Mouse (Mus musculus) MEL (cell line): Measurements from ENCODE around the gene Ovca2.

Experiments used
- CTCF ChIP-seq, 3 experiments: IDR thresholded peaks in 2 of 3; conservative IDR thresholded peaks in 1 of 3; 2 replicates each; pipeline ENCODE4 v1.5.1; 2011 to 2012; ENCODE audit warnings: low read length in 3 of 3, low read depth in 2 of 3, mild to moderate bottlenecking in 2 of 3, improper control_type of control experiment in 1 of 3, inconsistent platforms in 1 of 3, mixed read lengths in 1 of 3, moderate library complexity in 1 of 3; ENCODE audit not compliant: control insufficient read depth in 1 of 3, insufficient read depth in 1 of 3, poor library complexity in 1 of 3, severe bottlenecking in 1 of 3
- JUND ChIP-seq: IDR thresholded peaks from 2 replicates; pipeline ENCODE4 v1.6.1; 2011; ENCODE audit warnings: low read depth, mild to moderate bottlenecking, improper control_type of control experiment, low read length
- MAFK ChIP-seq: IDR thresholded peaks from 2 replicates; pipeline ENCODE4 v1.6.1; 2011; ENCODE audit warnings: low read depth, mild to moderate bottlenecking, low read length, improper control_type of control experiment, borderline replicate concordance
- MAZ ChIP-seq: IDR thresholded peaks from 2 replicates; pipeline ENCODE4 v1.6.1; 2012; ENCODE audit warnings: low read depth, mild to moderate bottlenecking, inconsistent platforms, low read length, improper control_type of control experiment
- MEF2A ChIP-seq: IDR thresholded peaks from 2 replicates; pipeline ENCODE4 v1.6.1; 2014; ENCODE audit warnings: low read depth, mild to moderate bottlenecking, inconsistent platforms, low read length, improper control_type of control experiment; ENCODE audit not compliant: poor library complexity, insufficient replicate concordance, severe bottlenecking; ENCODE audit errors: extremely low read depth
- NELFE ChIP-seq: IDR thresholded peaks from 2 replicates; pipeline ENCODE4 v1.6.1; 2011; ENCODE audit warnings: low read depth, low read length, improper control_type of control experiment
- SMC3 ChIP-seq: IDR thresholded peaks from 2 replicates; pipeline ENCODE4 v1.6.1; 2011; ENCODE audit warnings: low read depth, low read length, improper control_type of control experiment
- TAL1 ChIP-seq: IDR thresholded peaks from 2 replicates; pipeline ENCODE4 v1.6.1; 2012; ENCODE audit warnings: mild to moderate bottlenecking, inconsistent platforms, low read length, moderate library complexity, mixed read lengths

DNA sequence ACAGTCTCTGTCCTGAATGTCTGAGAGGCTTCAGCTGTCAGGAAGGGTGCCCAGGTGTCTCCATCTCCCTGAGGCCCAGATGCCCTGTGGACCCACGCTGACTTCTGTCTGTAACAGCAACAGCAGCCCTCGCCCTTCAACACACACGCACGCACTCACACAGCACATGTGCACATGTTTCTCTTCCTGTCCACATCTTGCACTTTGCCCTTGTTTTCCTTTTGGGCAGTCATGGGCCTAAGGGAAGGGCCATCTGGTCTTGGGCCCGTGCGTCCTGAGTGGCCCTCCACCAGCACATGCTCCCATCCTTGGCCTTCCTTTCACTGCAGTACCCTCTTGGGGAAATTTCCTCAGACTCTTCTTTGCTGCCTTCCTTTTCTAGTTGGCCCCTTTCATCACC is 15.3 kb downstream of the Ovca2 start:
- TF ChIP-seq NELFE: no peak
- no peak for TF ChIP-seq MEF2A
- no peak for TF ChIP-seq SMC3
- TF ChIP-seq MAFK: no peak
- no peak for TF ChIP-seq CTCF (IDR thresholded peaks at IDR 0.05 in 2 of 3, conservative IDR thresholded peaks at IDR 0.05 in 1 of 3; ENCODE audit: control insufficient read depth in 1 of 3, insufficient read depth in 1 of 3, low read depth in 2 of 3, low read length in 3 of 3, poor library complexity in 1 of 3, severe bottlenecking in 1 of 3)
- TF ChIP-seq MAZ: no peak
- no peak for TF ChIP-seq JUND
- TF ChIP-seq TAL1: no peak
